Comparison of ENCODE assay signal across 10 mouse cellular contexts in the genomic region with DNA sequence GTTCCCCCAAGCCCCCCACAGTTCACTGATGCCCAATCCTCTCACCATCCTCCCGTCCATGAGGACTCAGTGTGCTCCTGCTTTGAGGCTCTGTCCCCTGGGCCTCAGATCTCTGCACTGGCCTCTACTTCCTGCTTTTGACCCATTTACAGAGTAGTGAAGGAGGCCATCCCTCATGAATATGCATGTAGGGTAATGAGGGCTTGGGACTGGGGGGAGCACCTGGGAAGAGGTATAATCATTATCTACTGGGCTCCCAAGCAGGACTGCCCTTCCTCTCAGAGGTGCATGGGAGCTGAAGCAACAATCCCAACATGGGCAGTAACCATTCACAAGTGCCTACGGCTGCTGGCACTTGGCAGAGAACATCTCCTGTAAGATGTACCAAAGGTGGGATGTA. TPM values are rescaled to one million over a fixed set of nuclear protein-coding genes. Genes with fewer than 3 reads are reported as not detected.
DNase-seq lines count a peak whose midpoint lies in the region; ATAC-seq and TF ChIP-seq lines count a peak whose summit lies in the region.
"Had no signal": no experiment of that assay in that cellular context is flagged by ENCODE, and none has a peak within 500 bp of the region (broad histone marks: within the 10 kb centered on the region; RNA-seq: fewer than 3 reads in every experiment).

A gene (minus strand): TSS at position 101 of the 400 bp plus-strand sequence.

- WGBS in heart, embryonic 11.5 days (ENCODE audit: insufficient replicate concordance) = 66% methylated on average over 2 of the region's 2 CpGs
- WGBS in limb, embryonic 13.5 days = 64% methylated on average over 2 of the region's 2 CpGs
- 50% methylated on average over 2 of the region's 2 CpGs for WGBS in liver, embryonic 12.5 days (ENCODE audit: insufficient replicate concordance)

- H3K9me3 ChIP-seq in heart, embryonic 11.5 days (replicated peaks; ENCODE audit: control insufficient read depth, low read length) = no peaks in the 10 kb centered on the region
- no peaks in the 10 kb centered on the region for H3K9me3 ChIP-seq in ES-Bruce4 (replicated peaks; ENCODE audit: control insufficient read depth, insufficient read depth, low read length, poor library complexity, severe bottlenecking)
- H3K9me3 ChIP-seq in limb, embryonic 13.5 days = no peaks in the 10 kb centered on the region
- no peaks in the 10 kb centered on the region for H3K9me3 ChIP-seq in liver, embryonic 12.5 days (replicated peaks)
- H3K9me3 ChIP-seq: liver, embryonic 13.5 days had no signal

- H3K4me1 ChIP-seq in heart, embryonic 11.5 days (ENCODE audit: control insufficient read depth, insufficient read depth, low read length) = peaks cover 12% of the 10 kb centered on the region
- H3K4me1 ChIP-seq in ES-Bruce4 (ENCODE audit: control insufficient read depth, insufficient read depth, low read length) = no peaks in the 10 kb centered on the region
- H3K4me1 ChIP-seq in limb, embryonic 13.5 days = peaks cover 6% of the 10 kb centered on the region; the same call in 1 of the 2 replicates
- H3K4me1 ChIP-seq in liver, embryonic 12.5 days = peaks cover 14% of the 10 kb centered on the region

- peaks cover 53% of the 10 kb centered on the region for H3K27me3 ChIP-seq in heart, embryonic 11.5 days (ENCODE audit: control insufficient read depth, insufficient read depth, low read length)
- H3K27me3 ChIP-seq in ES-Bruce4 (ENCODE audit: control insufficient read depth, insufficient read depth, low read length, poor library complexity, severe bottlenecking) = peaks cover 7% of the 10 kb centered on the region; the same call in 1 of the 2 replicates
- peaks cover 13% of the 10 kb centered on the region; the same call in 1 of the 2 replicates for H3K27me3 ChIP-seq in limb, embryonic 13.5 days
- H3K27me3 ChIP-seq in liver, embryonic 12.5 days (replicated peaks) = peaks cover 92% of the 10 kb centered on the region

- TF ChIP-seq POLR2A in ES-Bruce4 (IDR thresholded peaks at IDR 0.05; ENCODE audit: insufficient read depth, low read length) = no peak

- no peak for ATAC-seq in heart, embryonic 11.5 days (replicated peaks; ENCODE audit: insufficient number of reproducible peaks, low FRiP score, low TSS enrichment)
- ATAC-seq in limb, embryonic 13.5 days (ENCODE audit: low FRiP score, low read depth) = no peak
- ATAC-seq in liver, embryonic 12.5 days = no peak

- TF ChIP-seq CTCF in ES-Bruce4 (IDR thresholded peaks at IDR 0.05; ENCODE audit: low read depth, low read length) = no peak

- H3K4me3 ChIP-seq in heart, embryonic 11.5 days (ENCODE audit: low read depth, low read length) = no peak within 1 kb of the TSS
- no peak within 1 kb of the TSS for H3K4me3 ChIP-seq in ES-Bruce4 (ENCODE audit: low read depth, low read length)
- no peak within 1 kb of the TSS for H3K4me3 ChIP-seq in limb, embryonic 13.5 days
- H3K4me3 ChIP-seq in liver, embryonic 12.5 days = no peak within 1 kb of the TSS
- H3K4me3 ChIP-seq: erythroblast, embryonic 14.5 days; liver, embryonic 13.5 days had no signal

- H3K36me3 ChIP-seq in heart, embryonic 11.5 days (ENCODE audit: control insufficient read depth, insufficient read depth, low read length) = no peaks in the 10 kb centered on the region
- no peaks in the 10 kb centered on the region for H3K36me3 ChIP-seq in ES-Bruce4 (ENCODE audit: control insufficient read depth, insufficient read depth, low read length, poor library complexity, severe bottlenecking)
- H3K36me3 ChIP-seq in limb, embryonic 13.5 days = no peaks in the 10 kb centered on the region
- H3K36me3 ChIP-seq in liver, embryonic 12.5 days = no peaks in the 10 kb centered on the region
- H3K36me3 ChIP-seq: liver, embryonic 13.5 days had no signal

- TF ChIP-seq EP300 in ES-Bruce4 (IDR thresholded peaks at IDR 0.05; ENCODE audit: insufficient read depth, low read depth, low read length) = no peak

- no peak within 1 kb of the TSS for H3K9ac ChIP-seq in heart, embryonic 11.5 days (ENCODE audit: low read depth, low read length)
- no peak within 1 kb of the TSS for H3K9ac ChIP-seq in ES-Bruce4 (ENCODE audit: low read depth, poor library complexity, severe bottlenecking)
- H3K9ac ChIP-seq in limb, embryonic 13.5 days = no peak within 1 kb of the TSS
- no peak within 1 kb of the TSS for H3K9ac ChIP-seq in liver, embryonic 12.5 days
- H3K9ac ChIP-seq: liver, embryonic 13.5 days had no signal

- intact Hi-C loops in heart, postnatal 25 days (cut with DNase I) = no loop called here

- DNase-seq in heart, postnatal 4 days = no peak
- DNase-seq in gastrocnemius, postnatal 10 days = no peak
- no peak for DNase-seq in right cerebral cortex, postnatal 10 days (ENCODE audit: low spot score in 2 of 2)
- DNase-seq in heart, postnatal 25 days (ENCODE audit: low spot score) = no peak
- DNase-seq: liver, embryonic 13.5 days had no signal

- no peak within 1 kb of the TSS for H3K4me2 ChIP-seq in heart, embryonic 11.5 days
- no peak within 1 kb of the TSS for H3K4me2 ChIP-seq in limb, embryonic 13.5 days (replicated peaks)
- H3K4me2 ChIP-seq in liver, embryonic 12.5 days = no peak within 1 kb of the TSS
- H3K4me2 ChIP-seq: liver, embryonic 13.5 days had no signal

- H3K27ac ChIP-seq in heart, embryonic 11.5 days (ENCODE audit: low read depth, low read length) = no peak within 1 kb of the TSS
- H3K27ac ChIP-seq in ES-Bruce4 (ENCODE audit: insufficient read depth, low read length) = no peak within 1 kb of the TSS
- H3K27ac ChIP-seq in limb, embryonic 13.5 days = no peak within 1 kb of the TSS
- no peak within 1 kb of the TSS for H3K27ac ChIP-seq in liver, embryonic 12.5 days
- H3K27ac ChIP-seq: liver, embryonic 13.5 days had no signal

RNA-seq across cellular contexts. Expression of the gene that starts here (rescaled TPM):
- polyA plus RNA-seq in heart, embryonic 11.5 days (2014; fragmentation: Nextera tagmentation; extraction: Ambion mirVana) = 10.8 and 11.6 TPM in 2 replicates
- total RNA-seq in heart, postnatal 4 days (2021) = 1 to 10 TPM; 2.7 to 3.8 TPM
- polyA plus RNA-seq in ES-Bruce4 (2011; ENCODE audit: insufficient read depth, insufficient read length, low read depth, missing spikeins) = 12.9 and 15.2 TPM in 2 replicates
- 10 to 100 TPM; 47.8 to 51.5 TPM for total RNA-seq in gastrocnemius, postnatal 10 days (2021)
- polyA plus RNA-seq in limb, embryonic 13.5 days (2015; fragmentation: Nextera tagmentation; extraction: Ambion mirVana) = 223 TPM in 2 replicates
- 1.7 and 3.1 TPM in 2 replicates for polyA plus RNA-seq in liver, embryonic 12.5 days (2016; fragmentation: Nextera tagmentation; extraction: Ambion mirVana)
- total RNA-seq in heart, postnatal 25 days (2021) = 1 to 10 TPM; 2.2 to 3.0 TPM
- polyA plus RNA-seq: erythroblast, embryonic 14.5 days had no signal

Comparison
In these comparisons a context has a peak if more than half of its experiments do, and no peak if none do; other contexts are left out.
1. RNA of the gene that starts here (total RNA-seq): 47.8 to 51.5 TPM in gastrocnemius, postnatal 10 days; 2.7 to 3.8 TPM in heart, postnatal 4 days and 2.2 to 3.0 TPM in heart, postnatal 25 days; every median in the first group is over 10 times any median in the second.
2. RNA of the gene that starts here (polyA plus RNA-seq): 223 TPM in limb, embryonic 13.5 days; 12.9 to 15.2 TPM in ES-Bruce4, 10.8 to 11.6 TPM in heart, embryonic 11.5 days and 1.7 to 3.1 TPM in liver, embryonic 12.5 days; every median in the first group is over 10 times any median in the second.